Mouse (Mus musculus): ENCODE measurements around the gene Arl3. TPM values are rescaled to one million over a fixed set of nuclear protein-coding genes. Genes with fewer than 3 reads are reported as not detected.

Arl3 gene
- polyA plus RNA-seq, 1 experiment from 2014 or later, result 64.5 TPM

DNA sequence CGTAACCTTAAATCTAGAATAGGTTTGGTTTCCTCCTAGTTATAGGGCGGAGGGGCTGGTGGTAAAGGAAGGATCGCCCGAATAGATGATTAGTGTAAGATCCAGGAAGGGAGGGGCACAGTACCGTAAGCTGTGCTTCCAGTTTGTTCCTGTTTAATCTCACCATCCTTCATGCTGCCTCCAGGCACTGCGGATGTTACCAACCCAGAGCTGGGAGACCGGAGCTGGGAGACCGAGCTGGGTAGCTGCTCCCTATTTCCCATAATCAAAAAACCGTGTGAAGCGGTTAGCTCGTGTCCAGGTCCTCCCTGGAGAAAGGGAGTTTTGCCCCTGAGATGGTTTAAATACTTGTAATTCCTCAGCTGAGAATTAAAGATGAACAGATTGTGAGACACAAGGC is 43.4 kb upstream of the Arl3 start:
- Histone ChIP-seq H3K4me1 (ENCODE audit: control insufficient read depth, insufficient read depth, low read length) (peaks cover 21% of the 10 kb centered on the region), H3K4me3 (ENCODE audit: low read length) (no peak overlapping the region), H3K27me3 (replicated peaks; ENCODE audit: control insufficient read depth, insufficient read depth, low read length) (no peaks in the 10 kb centered on the region), H3K9ac (ENCODE audit: low read depth, low read length) (0 out of 2 replicates have a peak overlapping the region, but pooled peaks have one; percentile 29), H3K9me3 (ENCODE audit: control insufficient read depth, low read length) (no peaks in the 10 kb centered on the region), H3K27ac (ENCODE audit: low read length) (no peak overlapping the region), H3K36me3 (ENCODE audit: control insufficient read depth, insufficient read depth, low read length) (0 out of 2 replicates have a peak, but pooled peaks cover 3% of the 10 kb centered on the region), H3K4me2 (ENCODE audit: low read depth, low read length) (no peak overlapping the region)
- ATAC-seq, result no peak
- WGBS, result 62% methylated on average over 11 of the region's 11 CpGs

DNA sequence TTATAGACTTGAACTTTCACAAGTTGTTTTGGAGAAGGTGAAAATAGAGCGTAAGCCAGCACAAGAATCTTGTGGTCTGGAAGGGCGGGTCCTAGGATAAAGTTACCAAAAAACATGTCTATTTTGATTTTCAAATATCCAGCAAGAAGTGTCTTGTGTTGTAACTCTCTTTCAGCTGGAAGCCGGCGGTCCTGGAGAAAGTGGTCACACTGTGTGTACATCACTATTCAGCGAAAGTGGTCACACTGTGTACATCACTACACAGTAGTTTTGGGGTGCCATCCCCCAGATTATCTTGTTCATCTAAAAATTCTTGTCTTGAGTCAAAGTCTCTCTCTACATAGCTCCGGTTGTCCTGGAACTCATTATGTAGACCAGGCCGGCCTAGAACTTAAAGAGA is 35.2 kb upstream of the Arl3 start:
- Histone ChIP-seq H3K4me2 (ENCODE audit: low read depth, low read length) (no peak overlapping the region), H3K4me1 (ENCODE audit: control insufficient read depth, insufficient read depth, low read length) (no peaks in the 10 kb centered on the region; the same call in 1 of the 2 replicates), H3K9ac (ENCODE audit: low read depth, low read length) (no peak overlapping the region), H3K36me3 (ENCODE audit: control insufficient read depth, insufficient read depth, low read length) (peaks cover 7% of the 10 kb centered on the region; the same call in 1 of the 2 replicates), H3K27me3 (replicated peaks; ENCODE audit: control insufficient read depth, insufficient read depth, low read length) (no peaks in the 10 kb centered on the region), H3K9me3 (ENCODE audit: control insufficient read depth, low read length) (no peaks in the 10 kb centered on the region), H3K4me3 (ENCODE audit: low read length) (no peak overlapping the region), H3K27ac (ENCODE audit: low read length) (no peak overlapping the region)
- 98% methylated on average over 7 of the region's 7 CpGs for WGBS
- ATAC-seq, result no peak

DNA sequence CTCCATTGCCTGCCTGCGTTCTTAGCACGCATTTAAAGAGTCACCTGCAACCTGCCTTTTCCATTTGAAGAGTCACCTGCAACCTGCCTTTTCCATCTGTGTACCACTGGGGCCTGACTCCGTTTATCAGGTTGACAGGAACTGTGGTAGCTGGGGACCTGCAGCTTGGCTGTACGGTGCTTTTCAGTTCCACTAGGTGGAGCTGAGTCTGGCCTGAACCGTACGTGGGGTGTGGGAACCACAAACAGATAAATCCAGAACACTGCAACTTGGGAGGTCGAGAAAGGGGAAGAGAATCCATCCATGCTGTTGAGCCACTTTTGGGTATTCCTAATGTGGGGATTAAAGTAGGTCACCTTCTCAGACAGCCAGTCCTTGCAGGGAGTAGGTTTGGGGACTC is 34.4 kb upstream of the Arl3 start:
- H3K4me3 ChIP-seq (ENCODE audit: low read length), result no peak overlapping the region
- no peak for ATAC-seq
- no peaks in the 10 kb centered on the region for H3K4me1 ChIP-seq (ENCODE audit: control insufficient read depth, insufficient read depth, low read length)
- H3K27me3 ChIP-seq (replicated peaks; ENCODE audit: control insufficient read depth, insufficient read depth, low read length), result no peaks in the 10 kb centered on the region
- no peak overlapping the region for H3K9ac ChIP-seq (ENCODE audit: low read depth, low read length)
- H3K9me3 ChIP-seq (ENCODE audit: control insufficient read depth, low read length), result no peaks in the 10 kb centered on the region
- H3K4me2 ChIP-seq (ENCODE audit: low read depth, low read length), result no peak overlapping the region
- H3K36me3 ChIP-seq (ENCODE audit: control insufficient read depth, insufficient read depth, low read length), result peaks cover 7% of the 10 kb centered on the region; the same call in 1 of the 2 replicates
- 49% methylated on average over 7 of the region's 7 CpGs for WGBS
- H3K27ac ChIP-seq (ENCODE audit: low read length), result no peak overlapping the region

DNA sequence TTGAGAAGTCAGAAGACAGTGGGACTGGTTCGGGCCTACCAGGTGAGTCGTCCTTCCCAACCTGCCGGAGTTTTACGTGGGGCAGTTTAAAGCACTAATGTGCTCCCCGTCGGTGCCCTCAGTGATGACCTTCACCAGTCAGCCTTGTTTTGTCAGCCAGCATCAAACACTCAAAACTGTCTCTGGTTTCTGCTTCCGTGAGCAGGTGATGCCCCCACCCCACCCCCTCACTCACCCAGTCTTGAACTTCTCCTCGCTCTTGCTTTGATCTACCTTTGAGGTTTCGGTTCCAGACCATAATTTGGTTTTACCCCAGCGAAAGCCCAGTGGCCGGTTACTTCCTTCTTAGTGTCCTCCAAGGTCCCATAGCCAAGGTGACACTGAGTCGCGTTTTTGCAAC is 33.7 kb upstream of the Arl3 start:
- Histone ChIP-seq H3K4me3 (ENCODE audit: low read length) (no peak overlapping the region), H3K36me3 (ENCODE audit: control insufficient read depth, insufficient read depth, low read length) (peaks cover 7% of the 10 kb centered on the region; the same call in 1 of the 2 replicates), H3K27me3 (replicated peaks; ENCODE audit: control insufficient read depth, insufficient read depth, low read length) (no peaks in the 10 kb centered on the region), H3K9me3 (ENCODE audit: control insufficient read depth, low read length) (no peaks in the 10 kb centered on the region), H3K4me1 (ENCODE audit: control insufficient read depth, insufficient read depth, low read length) (peaks cover 4% of the 10 kb centered on the region; the same call in 1 of the 2 replicates), H3K27ac (ENCODE audit: low read length) (no peak overlapping the region), H3K4me2 (ENCODE audit: low read depth, low read length) (no peak overlapping the region), H3K9ac (ENCODE audit: low read depth, low read length) (no peak overlapping the region)
- 86% methylated on average over 13 of the region's 13 CpGs for WGBS
- ATAC-seq, result no peak

DNA sequence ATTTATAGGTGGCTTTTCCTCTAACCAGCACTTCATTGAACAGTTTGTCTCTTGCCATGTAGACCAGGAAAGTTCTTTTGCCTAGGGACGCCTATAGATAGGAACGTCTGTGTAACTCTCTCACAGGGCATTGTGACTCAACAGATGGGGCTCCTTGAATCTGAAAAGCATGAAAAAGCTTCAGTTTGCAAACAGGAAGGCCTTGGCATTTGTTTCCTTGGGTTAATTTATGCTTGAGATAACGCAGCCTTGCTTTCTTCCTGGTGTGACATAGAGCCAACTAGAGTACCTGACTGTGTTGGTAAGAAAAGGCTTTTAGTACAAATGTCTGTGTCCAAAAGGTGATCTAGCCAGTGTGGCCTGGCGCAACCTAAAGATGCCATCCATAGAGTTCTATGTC is 29.4 kb upstream of the Arl3 start:
- ATAC-seq, result no peak
- H3K4me2 ChIP-seq (ENCODE audit: low read depth, low read length), result no peak overlapping the region
- no peaks in the 10 kb centered on the region for H3K9me3 ChIP-seq (ENCODE audit: control insufficient read depth, low read length)
- no peak overlapping the region for H3K4me3 ChIP-seq (ENCODE audit: low read length)
- no peak overlapping the region for H3K9ac ChIP-seq (ENCODE audit: low read depth, low read length)
- H3K27ac ChIP-seq (ENCODE audit: low read length), result no peak overlapping the region
- no peaks in the 10 kb centered on the region for H3K27me3 ChIP-seq (replicated peaks; ENCODE audit: control insufficient read depth, insufficient read depth, low read length)
- H3K36me3 ChIP-seq (ENCODE audit: control insufficient read depth, insufficient read depth, low read length), result peaks cover 3% of the 10 kb centered on the region; the same call in 1 of the 2 replicates
- H3K4me1 ChIP-seq (ENCODE audit: control insufficient read depth, insufficient read depth, low read length), result peaks cover 21% of the 10 kb centered on the region
- WGBS, result 87% methylated on average over 4 of the region's 4 CpGs

DNA sequence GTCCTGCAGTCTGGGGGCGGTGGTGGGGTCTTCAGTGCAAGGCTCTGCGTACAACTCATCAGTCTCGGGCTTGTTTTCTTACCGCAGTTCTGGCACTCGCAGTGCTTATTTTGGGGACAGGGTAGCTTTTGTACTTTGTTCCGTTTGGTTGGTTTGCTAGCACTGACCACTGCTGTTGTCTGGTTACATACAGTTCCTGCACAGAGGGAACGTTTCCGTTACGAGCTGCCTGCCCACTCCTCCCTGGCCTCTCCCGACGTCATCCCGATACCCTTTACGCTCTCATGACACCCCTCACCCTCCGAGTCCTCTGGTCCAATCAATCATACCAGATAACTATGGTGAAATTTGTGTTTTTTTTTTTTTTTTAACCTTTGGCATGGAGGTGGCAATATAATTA is 28.5 kb upstream of the Arl3 start:
- WGBS, result 69% methylated on average over 14 of the region's 14 CpGs
- Histone ChIP-seq H3K27me3 (replicated peaks; ENCODE audit: control insufficient read depth, insufficient read depth, low read length) (no peaks in the 10 kb centered on the region), H3K4me1 (ENCODE audit: control insufficient read depth, insufficient read depth, low read length) (peaks cover 21% of the 10 kb centered on the region), H3K27ac (ENCODE audit: low read length) (no peak overlapping the region), H3K4me3 (ENCODE audit: low read length) (no peak overlapping the region), H3K9me3 (ENCODE audit: control insufficient read depth, low read length) (no peaks in the 10 kb centered on the region), H3K4me2 (ENCODE audit: low read depth, low read length) (no peak overlapping the region), H3K9ac (ENCODE audit: low read depth, low read length) (no peak overlapping the region), H3K36me3 (ENCODE audit: control insufficient read depth, insufficient read depth, low read length) (no peaks in the 10 kb centered on the region; the same call in 1 of the 2 replicates)
- ATAC-seq, result no peak

DNA sequence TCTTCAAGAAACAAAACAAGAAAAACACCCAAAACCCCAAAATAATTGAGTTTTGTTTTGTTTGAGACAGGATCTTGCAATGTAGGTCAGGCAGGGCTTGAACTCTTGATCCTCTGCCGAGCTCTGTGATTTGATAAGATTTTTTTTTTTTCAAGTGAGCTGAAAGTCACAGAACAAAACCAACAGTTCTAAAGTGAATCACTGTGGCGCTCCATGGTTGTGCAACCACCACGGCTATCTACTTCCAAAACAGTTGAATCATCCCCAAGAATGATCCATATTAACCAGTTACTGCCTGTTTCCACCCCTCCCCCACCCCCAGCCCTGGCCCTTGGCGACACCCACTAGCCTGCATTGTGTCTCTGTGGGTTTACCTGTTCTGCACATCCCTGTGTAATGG is 27.4 kb upstream of the Arl3 start:
- Histone ChIP-seq H3K27ac (ENCODE audit: low read length) (no peak overlapping the region), H3K4me2 (ENCODE audit: low read depth, low read length) (peak overlapping the region; percentile 69), H3K9me3 (ENCODE audit: control insufficient read depth, low read length) (no peaks in the 10 kb centered on the region), H3K9ac (ENCODE audit: low read depth, low read length) (peak overlapping the region; percentile 87), H3K36me3 (ENCODE audit: control insufficient read depth, insufficient read depth, low read length) (no peaks in the 10 kb centered on the region), H3K27me3 (replicated peaks; ENCODE audit: control insufficient read depth, insufficient read depth, low read length) (no peaks in the 10 kb centered on the region), H3K4me3 (ENCODE audit: low read length) (no peak overlapping the region), H3K4me1 (ENCODE audit: control insufficient read depth, insufficient read depth, low read length) (peaks cover 21% of the 10 kb centered on the region)
- WGBS, result 63% methylated on average over 4 of the region's 4 CpGs
- no peak for ATAC-seq

DNA sequence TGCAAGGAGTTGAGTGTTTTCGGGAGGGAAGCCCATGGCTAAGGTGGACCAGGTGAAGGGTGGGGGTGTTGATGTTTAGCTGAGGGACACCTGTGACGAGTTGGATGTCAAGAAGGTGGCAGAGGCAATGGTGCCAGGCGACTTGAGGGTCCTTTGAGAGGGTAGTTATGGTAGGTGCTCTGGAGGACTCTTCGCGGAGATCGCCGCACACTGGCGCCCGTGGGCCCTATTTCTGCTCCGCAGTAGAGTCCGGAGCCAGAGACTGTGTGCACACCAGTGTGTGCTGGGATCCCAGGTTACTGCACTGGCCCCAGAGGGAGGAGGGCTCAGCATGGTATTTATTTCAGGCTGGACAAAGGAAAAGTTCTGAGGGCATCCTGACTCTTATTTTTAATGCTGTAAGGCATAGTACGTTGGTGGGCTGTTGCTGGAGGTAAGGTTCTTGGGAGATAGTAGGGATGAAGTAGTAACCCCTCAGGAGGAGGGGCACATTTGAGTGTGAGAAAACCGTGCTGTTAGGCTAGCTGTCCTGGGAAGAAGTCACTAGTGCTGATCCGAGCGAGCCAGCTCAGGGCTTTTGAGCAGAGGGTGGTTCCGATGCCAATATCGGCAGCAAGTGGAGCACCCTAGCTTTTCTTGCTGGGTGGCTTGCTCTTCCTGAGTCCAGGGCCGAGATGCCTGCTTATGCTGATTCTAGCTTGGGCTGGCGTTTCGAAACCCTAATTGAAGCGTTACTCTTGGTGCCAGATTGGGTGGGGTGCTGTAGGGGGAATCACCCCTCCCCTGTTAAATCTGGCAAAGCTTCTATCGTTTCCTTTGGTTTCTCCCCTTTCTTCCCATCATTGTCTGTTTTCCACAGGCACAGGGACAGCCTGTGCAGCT is 26.6 kb upstream of the Arl3 start:
- ATAC-seq, result peak; percentile 27
- Histone ChIP-seq H3K27me3 (replicated peaks; ENCODE audit: control insufficient read depth, insufficient read depth, low read length) (no peaks in the 10 kb centered on the region), H3K4me3 (ENCODE audit: low read length) (peak overlapping the region; percentile 96), H3K4me2 (ENCODE audit: low read depth, low read length) (peak overlapping the region; percentile 69), H3K4me1 (ENCODE audit: control insufficient read depth, insufficient read depth, low read length) (peaks cover 21% of the 10 kb centered on the region), H3K9me3 (ENCODE audit: control insufficient read depth, low read length) (no peaks in the 10 kb centered on the region), H3K9ac (ENCODE audit: low read depth, low read length) (peak overlapping the region; percentile 87), H3K36me3 (ENCODE audit: control insufficient read depth, insufficient read depth, low read length) (no peaks in the 10 kb centered on the region), H3K27ac (ENCODE audit: low read length) (peak overlapping the region; percentile 57)
- WGBS, result 14% methylated on average over 22 of the region's 22 CpGs

DNA sequence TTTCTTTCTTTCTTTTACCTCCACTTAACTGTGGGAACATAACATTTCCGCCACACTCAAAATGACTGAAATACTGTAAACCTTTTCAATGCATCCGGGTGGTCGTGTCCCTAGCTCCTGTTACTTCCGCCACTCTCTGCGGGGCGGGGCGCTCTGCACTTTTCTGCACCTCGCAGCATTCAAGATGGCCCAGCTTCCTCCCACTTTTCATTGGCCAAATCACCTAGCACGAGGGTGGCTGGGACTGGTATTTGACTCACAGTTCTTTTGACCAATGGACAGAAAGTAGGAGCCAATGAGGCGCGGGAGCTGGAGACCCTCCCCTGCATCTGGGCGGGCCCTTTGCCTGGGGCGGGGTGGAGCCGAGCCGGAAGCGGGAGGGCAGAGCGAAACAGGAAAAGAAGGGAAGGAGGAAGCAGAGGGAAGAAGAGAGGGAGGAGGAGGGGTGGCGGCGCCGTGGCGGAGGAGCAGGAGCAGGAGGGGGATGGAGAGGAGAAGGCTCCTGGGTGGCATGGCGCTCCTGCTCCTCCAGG is 25.8 kb upstream of the Arl3 start, which contains the start of gene Wbp1l:
Gene Wbp1l, plus strand, starts transcription at position 365 of the 533 bp plus-strand sequence.
- H3K27me3 ChIP-seq (replicated peaks; ENCODE audit: control insufficient read depth, insufficient read depth, low read length), result no peaks in the 10 kb centered on the region
- peak within 1 kb of the TSS; percentile 96 for H3K4me3 ChIP-seq (ENCODE audit: low read length)
- under 1% methylated on average over 21 of the region's 22 CpGs for WGBS
- peak within 1 kb of the TSS; percentile 69 for H3K4me2 ChIP-seq (ENCODE audit: low read depth, low read length)
- 0 out of 2 replicates have a peak, but pooled peaks cover 4% of the 10 kb centered on the region for H3K36me3 ChIP-seq (ENCODE audit: control insufficient read depth, insufficient read depth, low read length)
- H3K9ac ChIP-seq (ENCODE audit: low read depth, low read length), result peak within 1 kb of the TSS; percentile 87
- peak within 1 kb of the TSS; percentile 57 for H3K27ac ChIP-seq (ENCODE audit: low read length)
- ATAC-seq, result peak; percentile 99
- peaks cover 21% of the 10 kb centered on the region for H3K4me1 ChIP-seq (ENCODE audit: control insufficient read depth, insufficient read depth, low read length)
- H3K9me3 ChIP-seq (ENCODE audit: control insufficient read depth, low read length), result no peaks in the 10 kb centered on the region

All from intestine, embryonic 16.5 days (tissue).